Mouse (Mus musculus) heart, embryonic 12.5 days (tissue): ENCODE data around the gene Aspdh. TPM values are rescaled to one million over a fixed set of nuclear protein-coding genes. Genes with fewer than 3 reads are reported as not detected.

ENCODE experiments used
- ATAC-seq: fragments of 200-750 bp; cut with Nextera tagmentation; 2 replicates; pipeline ENCODE4 v1.8.0; 2017; ENCODE audit warnings: moderate TSS enrichment, moderate library complexity; ENCODE audit not compliant: insufficient number of reproducible peaks, low FRiP score
- H3K27ac ChIP-seq: fragments of 300-500 bp; sonication (generic); 2 replicates; pipeline ENCODE4 v1.5.1; 2016; ENCODE audit warnings: mild to moderate bottlenecking, moderate library complexity; ENCODE audit not compliant: poor library complexity, severe bottlenecking
- H3K27me3 ChIP-seq: fragments of 300-500 bp; sonication (generic); replicated peaks from 2 replicates; pipeline ENCODE4 v1.6.1; 2016; ENCODE audit warnings: mild to moderate bottlenecking, moderate library complexity
- H3K36me3 ChIP-seq: fragments of 300-500 bp; sonication (generic); 2 replicates; pipeline ENCODE4 v1.6.1; 2016; ENCODE audit warnings: mild to moderate bottlenecking, moderate library complexity
- H3K4me1 ChIP-seq: fragments of 300-500 bp; sonication (generic); replicated peaks from 2 replicates; pipeline ENCODE4 v1.6.1; 2016; ENCODE audit warnings: mild to moderate bottlenecking
- H3K4me2 ChIP-seq: fragments of 300-500 bp; sonication (generic); 2 replicates; pipeline ENCODE4 v1.6.1; 2016; ENCODE audit warnings: mild to moderate bottlenecking, moderate library complexity
- H3K4me3 ChIP-seq: fragments of 300-500 bp; sonication (generic); 2 replicates; pipeline ENCODE4 v1.5.1; 2016; ENCODE audit warnings: mild to moderate bottlenecking
- H3K9ac ChIP-seq: fragments of 300-500 bp; sonication (generic); 2 replicates; pipeline ENCODE4 v1.6.1; 2016; ENCODE audit warnings: mild to moderate bottlenecking, moderate library complexity
- H3K9me3 ChIP-seq: fragments of 300-500 bp; sonication (generic); replicated peaks from 2 replicates; pipeline ENCODE4 v1.6.1; 2016; ENCODE audit warnings: mild to moderate bottlenecking, moderate library complexity
- WGBS: fragments of 180-500 bp; shearing (Covaris S2); methylation state at CpG from one replicate; pipeline ENCODE4 v1.1.7; 2016; 5-methylcytosine and 5-hydroxymethylcytosine counted together
- polyA plus RNA-seq: library from polyadenylated mRNA; unstranded; fragments of >200 nt; fragmentation: Nextera tagmentation; extraction: Ambion mirVana; gene quantifications from 2 replicates; pipeline ENCODE4 v1.2.1, GENCODE M21; 2016

The Aspdh gene
- polyA plus RNA-seq, 1 experiment from 2014 or later, result 1.5 TPM

DNA sequence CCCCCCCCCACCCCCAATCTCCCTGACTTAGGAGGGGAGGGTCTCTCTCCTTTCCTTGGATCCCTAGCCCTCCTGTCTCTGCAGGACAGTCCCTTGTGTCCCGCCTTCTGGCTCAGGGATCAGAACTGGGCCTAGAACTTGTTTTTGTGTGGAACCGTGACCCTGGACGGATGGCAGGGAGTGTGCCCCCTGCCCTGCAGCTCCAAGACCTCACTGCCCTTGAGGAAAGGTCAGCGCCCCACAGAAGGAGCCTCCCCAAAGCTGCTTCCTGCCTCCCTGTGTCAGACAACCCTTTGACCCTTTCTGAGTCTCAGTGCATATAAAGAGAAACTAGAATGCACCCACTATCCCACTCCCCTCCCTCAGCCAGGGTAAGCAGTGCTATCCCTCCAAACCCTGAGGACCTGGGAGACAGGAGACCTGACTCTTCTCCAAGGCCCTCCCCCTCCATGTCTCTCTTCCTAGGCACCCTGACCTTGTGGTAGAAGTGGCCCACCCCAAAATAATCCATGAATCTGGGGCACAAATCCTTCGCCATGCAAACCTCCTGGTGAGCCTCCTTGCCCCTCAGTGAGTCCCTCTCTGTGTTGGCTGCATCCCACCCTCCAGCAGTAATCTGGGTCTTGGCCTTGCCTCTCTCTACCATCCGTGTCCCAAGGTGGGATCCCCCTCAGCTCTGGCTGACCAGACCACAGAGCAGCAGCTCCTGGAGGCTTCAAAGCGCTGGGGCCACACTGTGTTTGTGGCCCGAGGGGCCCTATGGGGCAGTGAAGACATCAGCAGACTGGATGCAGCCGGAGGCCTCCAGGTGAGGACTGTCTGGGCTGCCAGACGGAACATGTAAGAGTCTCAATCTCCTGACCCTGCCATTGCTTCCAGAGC is 1.1 kb downstream of the Aspdh start:
- H3K27ac ChIP-seq, result 0 out of 2 replicates have a peak overlapping the region, but pooled peaks have one; percentile 19
- ATAC-seq, result no peak
- 0 out of 2 replicates have a peak overlapping the region, but pooled peaks have one; percentile 12 for H3K9ac ChIP-seq
- H3K4me2 ChIP-seq, result no peak overlapping the region
- 79% methylated on average over 10 of the region's 10 CpGs for WGBS
- H3K4me3 ChIP-seq, result no peak overlapping the region
- H3K9me3 ChIP-seq, result no peaks in the 10 kb centered on the region
- H3K4me1 ChIP-seq, result peaks cover 67% of the 10 kb centered on the region
- peaks cover 32% of the 10 kb centered on the region for H3K27me3 ChIP-seq
- peaks cover 13% of the 10 kb centered on the region for H3K36me3 ChIP-seq

DNA sequence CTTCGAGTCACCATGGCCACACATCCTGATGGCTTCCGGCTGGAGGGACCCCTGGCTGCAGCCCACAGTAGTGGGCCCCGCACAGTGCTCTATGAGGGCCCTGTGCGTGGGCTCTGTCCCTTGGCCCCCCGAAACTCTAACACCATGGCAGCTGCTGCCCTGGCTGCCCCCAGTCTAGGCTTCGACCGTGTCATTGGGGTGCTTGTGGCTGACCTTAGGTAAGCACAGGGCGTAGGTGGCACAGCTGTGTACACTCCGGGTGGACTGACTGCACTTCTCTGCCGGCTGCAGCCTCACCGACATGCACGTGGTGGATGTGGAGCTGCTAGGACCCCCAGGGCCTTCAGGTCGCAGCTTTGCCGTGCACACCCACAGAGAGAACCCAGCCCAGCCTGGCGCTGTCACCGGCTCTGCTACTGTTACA is 1.7 kb downstream of the Aspdh start:
- H3K9ac ChIP-seq, result no peak overlapping the region
- H3K27ac ChIP-seq, result peak overlapping the region; percentile 45; the same call in 1 of the 2 replicates
- 82% methylated on average over 16 of the region's 16 CpGs for WGBS
- no peak for ATAC-seq
- H3K4me2 ChIP-seq, result no peak overlapping the region
- H3K4me1 ChIP-seq, result peaks cover 73% of the 10 kb centered on the region
- H3K36me3 ChIP-seq, result peaks cover 8% of the 10 kb centered on the region
- H3K9me3 ChIP-seq, result no peaks in the 10 kb centered on the region
- H3K4me3 ChIP-seq, result no peak overlapping the region
- H3K27me3 ChIP-seq, result peaks cover 25% of the 10 kb centered on the region

DNA sequence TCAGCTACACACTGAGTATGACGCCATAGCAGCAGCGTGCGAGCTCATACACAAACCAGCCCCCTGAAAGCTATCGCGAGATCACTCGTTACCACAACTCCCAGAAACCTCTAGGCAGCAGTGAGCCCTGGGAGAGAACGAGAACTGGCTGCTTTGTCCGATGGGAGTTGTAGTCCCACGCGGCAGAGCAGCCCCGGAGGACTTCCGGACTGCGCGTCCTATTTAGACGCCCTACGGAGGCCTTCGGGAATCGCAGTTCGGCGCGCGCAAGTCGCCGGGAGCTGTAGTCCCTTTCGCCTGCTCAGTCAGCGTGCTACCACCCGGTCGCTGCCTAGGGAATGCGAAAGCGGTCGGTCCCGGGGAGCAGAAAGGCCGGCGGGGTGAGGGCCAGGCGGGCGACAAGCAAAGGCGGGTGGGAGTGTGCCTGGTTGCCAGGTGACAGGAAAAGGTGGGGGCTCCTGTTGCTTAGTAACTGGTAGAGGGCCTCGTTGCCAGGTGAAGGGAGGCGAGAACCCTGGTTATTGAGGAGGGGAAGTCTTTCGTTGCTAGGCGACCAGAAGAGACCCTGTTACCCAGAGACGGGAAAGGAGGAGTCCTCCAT is 2.7 kb downstream of the Aspdh start, which contains the start of gene Josd2:
Gene Josd2 (plus strand): TSS at position 170 of the 601 bp plus-strand sequence.
- peaks cover 6% of the 10 kb centered on the region; the same call in 1 of the 2 replicates for H3K36me3 ChIP-seq
- peak; percentile 90 for ATAC-seq
- H3K9me3 ChIP-seq, result no peaks in the 10 kb centered on the region
- peak within 1 kb of the TSS; percentile 91 for H3K4me2 ChIP-seq
- peak within 1 kb of the TSS; percentile 64 for H3K4me3 ChIP-seq
- H3K27me3 ChIP-seq, result peaks cover 16% of the 10 kb centered on the region
- H3K9ac ChIP-seq, result peak within 1 kb of the TSS; percentile 81
- H3K27ac ChIP-seq, result peak within 1 kb of the TSS; percentile 100
- H3K4me1 ChIP-seq, result peaks cover 73% of the 10 kb centered on the region
- 0% methylated on average over 42 of the region's 42 CpGs for WGBS

DNA sequence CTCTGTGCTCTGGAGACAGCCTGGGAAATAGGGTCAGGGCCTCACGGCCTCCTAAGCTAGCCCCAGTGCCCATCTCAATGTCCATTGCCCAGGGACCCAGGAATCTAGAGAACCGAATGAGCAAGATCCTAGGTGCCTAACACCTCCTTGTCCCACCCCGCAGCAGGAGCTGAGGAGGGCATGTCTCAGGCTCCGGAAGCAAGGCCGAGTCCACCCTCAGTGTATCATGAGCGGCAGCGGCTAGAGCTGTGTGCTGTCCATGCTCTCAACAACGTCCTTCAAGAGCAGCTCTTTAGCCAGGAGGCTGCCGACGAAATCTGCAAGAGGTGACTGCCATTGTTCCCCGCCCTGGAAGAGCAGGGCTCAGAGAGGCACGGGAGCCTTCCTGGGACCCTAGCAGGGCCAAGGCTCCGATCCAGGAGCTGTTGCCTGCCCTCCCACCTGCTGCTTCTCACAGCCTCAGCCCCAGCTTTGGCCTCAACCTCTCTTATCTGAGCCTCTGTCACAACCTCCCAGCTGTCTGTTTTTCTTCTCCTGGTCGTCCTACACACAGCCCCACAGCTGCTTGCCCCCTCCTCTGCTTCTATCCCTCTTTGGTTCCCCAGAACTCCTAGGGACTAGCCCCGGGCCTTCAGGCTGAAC is 3.6 kb downstream of the Aspdh start:
- WGBS, result 30% methylated on average over 15 of the region's 15 CpGs
- Histone ChIP-seq H3K4me3 (peak overlapping the region; percentile 64), H3K4me1 (peaks cover 79% of the 10 kb centered on the region), H3K4me2 (peak overlapping the region; percentile 91), H3K9ac (peak overlapping the region; percentile 81), H3K9me3 (no peaks in the 10 kb centered on the region), H3K27me3 (peaks cover 10% of the 10 kb centered on the region), H3K27ac (peak overlapping the region; percentile 100), H3K36me3 (peaks cover 6% of the 10 kb centered on the region; the same call in 1 of the 2 replicates)
- ATAC-seq, result no peak

DNA sequence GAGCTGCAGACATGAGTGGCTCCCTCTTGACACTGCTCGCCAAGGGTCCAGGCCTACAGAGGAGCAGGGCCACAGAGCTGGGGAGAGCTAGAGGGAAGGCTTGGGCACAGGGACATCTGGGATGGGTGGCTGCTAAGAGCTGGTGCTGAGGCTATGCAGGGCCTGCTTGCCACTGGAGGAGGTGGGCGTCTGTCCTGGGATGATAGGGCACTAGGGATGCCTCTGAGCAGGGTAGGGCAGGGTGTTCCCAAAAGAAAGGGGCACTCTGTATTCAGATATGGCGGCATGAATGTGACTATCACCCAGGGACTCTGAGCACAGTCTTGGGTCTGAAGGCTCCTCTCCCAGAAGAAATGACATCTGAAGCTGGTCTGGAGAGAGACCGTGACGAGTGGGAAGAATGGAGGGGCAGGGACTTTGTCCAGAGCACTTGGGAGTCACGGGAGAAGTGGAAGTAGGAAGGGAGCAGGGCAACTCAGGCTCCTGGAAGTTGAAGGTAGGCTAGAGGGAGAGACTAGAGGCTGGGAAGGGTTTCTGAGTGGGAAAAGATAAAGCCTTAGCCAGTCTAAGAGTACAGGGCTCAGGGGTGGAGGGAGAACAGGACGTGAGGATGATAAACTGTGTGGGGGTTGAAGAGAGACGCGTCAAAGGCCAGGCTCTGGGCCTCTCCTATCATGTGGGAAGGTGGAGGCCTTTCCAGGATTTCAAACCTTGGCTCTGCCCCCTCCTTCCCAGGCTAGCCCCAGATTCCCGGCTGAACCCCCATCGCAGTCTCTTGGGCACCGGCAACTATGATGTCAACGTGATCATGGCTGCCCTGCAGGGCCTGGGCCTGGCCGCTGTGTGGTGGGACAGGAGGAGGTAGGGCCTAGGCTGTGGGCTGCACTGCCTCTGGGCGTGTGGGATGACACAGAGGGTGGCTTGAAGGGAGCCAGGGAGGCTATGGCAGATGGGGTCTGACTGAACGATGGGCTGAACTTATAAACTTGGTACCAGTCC is 4.8 kb downstream of the Aspdh start:
- Histone ChIP-seq H3K27me3 (no peaks in the 10 kb centered on the region; the same call in 1 of the 2 replicates), H3K9ac (peak overlapping the region; percentile 81), H3K4me2 (peak overlapping the region; percentile 91), H3K36me3 (peaks cover 6% of the 10 kb centered on the region; the same call in 1 of the 2 replicates), H3K9me3 (no peaks in the 10 kb centered on the region), H3K4me1 (peaks cover 75% of the 10 kb centered on the region), H3K27ac (peak overlapping the region; percentile 100), H3K4me3 (peak overlapping the region; percentile 64; the same call in 1 of the 2 replicates)
- 51% methylated on average over 16 of the region's 16 CpGs for WGBS
- no peak for ATAC-seq

DNA sequence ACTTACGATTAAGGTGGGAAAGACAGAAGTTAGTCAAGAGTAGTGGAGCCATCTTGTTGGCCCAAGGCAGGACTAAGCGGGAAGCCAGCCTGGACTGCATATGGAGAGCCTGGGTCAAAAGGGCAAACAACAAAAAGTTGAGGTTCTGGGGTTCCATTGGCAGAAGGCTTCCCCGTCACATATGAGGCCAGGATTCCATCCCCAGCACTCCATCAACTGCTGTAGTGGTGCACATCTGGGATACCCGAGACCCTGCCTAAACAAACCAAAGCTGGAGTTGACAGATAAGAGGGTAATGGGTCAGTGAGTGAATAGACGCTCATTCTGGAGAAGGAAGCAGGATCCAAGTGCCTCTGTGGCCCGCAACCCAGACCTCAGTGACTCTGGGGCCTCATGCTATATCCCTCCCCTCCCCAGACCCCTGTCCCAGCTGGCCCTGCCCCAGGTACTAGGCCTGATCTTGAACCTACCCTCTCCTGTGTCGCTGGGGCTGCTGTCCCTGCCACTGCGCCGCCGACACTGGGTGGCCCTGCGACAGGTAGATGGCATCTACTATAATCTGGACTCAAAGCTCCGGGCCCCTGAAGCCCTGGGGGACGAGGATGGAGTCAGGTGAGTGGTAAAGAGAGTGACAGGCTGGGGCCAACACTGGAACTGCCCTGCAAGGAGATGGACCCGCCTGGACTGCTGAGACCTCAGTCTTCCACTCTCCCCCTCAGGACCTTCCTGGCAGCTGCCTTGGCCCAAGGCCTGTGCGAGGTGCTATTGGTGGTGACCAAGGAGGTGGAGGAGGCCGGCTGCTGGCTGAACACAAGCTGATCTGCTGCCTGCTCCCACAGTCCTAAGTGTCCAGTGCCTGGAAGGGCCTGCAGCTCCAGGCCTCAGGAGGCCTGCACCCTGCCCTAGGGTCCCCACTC is 5.8 kb downstream of the Aspdh start:
- Histone ChIP-seq H3K27ac (peak overlapping the region; percentile 100), H3K27me3 (no peaks in the 10 kb centered on the region), H3K4me2 (peak overlapping the region; percentile 91), H3K36me3 (peaks cover 6% of the 10 kb centered on the region; the same call in 1 of the 2 replicates), H3K9me3 (no peaks in the 10 kb centered on the region), H3K9ac (peak overlapping the region; percentile 60), H3K4me1 (peaks cover 76% of the 10 kb centered on the region), H3K4me3 (no peak overlapping the region)
- WGBS, result 62% methylated on average over 16 of the region's 16 CpGs
- ATAC-seq, result no peak

DNA sequence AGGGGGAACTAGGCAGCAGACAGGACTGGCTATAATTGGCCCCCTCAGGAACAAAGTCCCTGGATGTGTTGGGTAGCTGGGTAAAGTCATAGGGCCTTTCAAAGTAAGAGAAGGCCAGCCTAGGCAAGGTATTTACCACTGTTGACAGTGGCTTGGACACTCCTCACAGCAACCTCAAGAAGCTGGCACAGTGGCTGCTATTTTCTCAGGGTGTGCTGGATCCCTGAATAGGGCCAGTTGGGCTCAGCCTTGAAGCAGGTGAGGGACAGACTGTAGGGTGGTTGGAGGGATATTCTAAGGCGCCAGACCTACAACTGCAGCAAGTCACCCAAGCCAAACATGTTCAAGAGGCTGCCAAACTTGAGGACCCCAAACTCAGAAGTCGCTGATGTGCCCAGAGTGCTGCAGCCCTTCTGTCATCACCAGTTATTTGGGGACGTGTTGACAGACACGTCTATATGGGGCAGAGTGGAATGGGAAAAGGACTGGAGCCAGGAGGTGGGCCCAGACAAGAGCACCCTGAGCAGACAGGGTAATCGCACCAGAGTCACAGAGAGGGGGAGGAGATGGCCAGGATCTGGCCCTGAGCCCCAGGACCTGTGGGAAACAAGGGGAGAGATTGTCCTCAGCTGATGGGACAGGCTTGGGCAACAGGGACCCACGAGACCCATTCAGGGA is 6.8 kb downstream of the Aspdh start:
- ATAC-seq, result peak; percentile 40
- H3K4me1 ChIP-seq, result peaks cover 71% of the 10 kb centered on the region
- H3K9me3 ChIP-seq, result no peaks in the 10 kb centered on the region
- WGBS, result 12% methylated on average over 6 of the region's 6 CpGs
- H3K4me3 ChIP-seq, result peak overlapping the region; percentile 63
- no peaks in the 10 kb centered on the region for H3K27me3 ChIP-seq
- H3K27ac ChIP-seq, result peak overlapping the region; percentile 100
- peaks cover 6% of the 10 kb centered on the region; the same call in 1 of the 2 replicates for H3K36me3 ChIP-seq
- H3K9ac ChIP-seq, result peak overlapping the region; percentile 60
- H3K4me2 ChIP-seq, result peak overlapping the region; percentile 91

DNA sequence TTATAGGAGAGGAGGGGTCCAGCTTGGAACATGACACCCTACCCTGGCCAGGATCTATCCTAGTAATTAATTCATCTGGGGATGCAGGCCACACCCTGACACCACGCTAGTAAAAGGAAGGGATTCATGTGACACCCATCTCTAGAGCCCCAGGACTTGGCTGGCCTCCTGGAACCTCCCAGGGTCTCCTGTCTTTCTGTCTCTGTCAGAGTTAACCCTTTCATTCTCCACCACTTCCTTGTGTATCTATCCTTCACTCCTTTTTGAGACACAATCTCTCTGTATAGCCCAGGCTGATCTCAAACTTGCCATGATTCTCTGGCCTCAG is 7.3 kb downstream of the Aspdh start:
- Histone ChIP-seq H3K36me3 (peaks cover 6% of the 10 kb centered on the region; the same call in 1 of the 2 replicates), H3K27ac (peak overlapping the region; percentile 100), H3K4me2 (peak overlapping the region; percentile 91), H3K9me3 (no peaks in the 10 kb centered on the region), H3K27me3 (no peaks in the 10 kb centered on the region), H3K9ac (peak overlapping the region; percentile 32), H3K4me1 (peaks cover 66% of the 10 kb centered on the region), H3K4me3 (peak overlapping the region; percentile 63)
- no peak for ATAC-seq
- 27% methylated on average over 1 of the region's 1 CpGs for WGBS
